In the genomic region with DNA sequence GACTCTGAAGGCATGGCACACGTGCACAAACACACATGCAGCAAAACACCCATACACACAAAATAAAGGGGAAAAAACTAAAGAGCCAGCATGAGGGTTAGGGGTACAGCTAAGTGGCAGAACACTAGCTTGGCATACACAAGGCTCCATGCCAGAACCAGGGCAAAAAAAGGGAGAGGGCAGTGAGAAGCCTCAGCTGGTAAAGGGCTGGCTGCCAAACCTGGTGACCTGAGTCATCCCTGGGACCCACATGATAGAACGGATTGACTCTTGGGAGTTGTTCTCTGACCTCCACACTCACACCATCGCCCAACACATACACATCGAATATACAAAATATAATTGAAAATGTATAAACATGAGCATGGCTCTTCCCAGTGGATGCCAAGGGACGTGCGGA, we compare ENCODE assay signal across 18 mouse cellular contexts. TPM values are rescaled to one million over a fixed set of nuclear protein-coding genes. Genes with fewer than 3 reads are reported as not detected.
DNase-seq lines count a peak whose midpoint lies in the region; ATAC-seq and TF ChIP-seq lines count a peak whose summit lies in the region.
"Had no signal": no experiment of that assay in that cellular context is flagged by ENCODE, and none has a peak within 500 bp of the region (broad histone marks: within the 10 kb centered on the region; RNA-seq: fewer than 3 reads in every experiment).

No protein-coding gene starts in this region.

- no peaks in the 10 kb centered on the region for H3K36me3 ChIP-seq in hindbrain, embryonic 15.5 days
- no peaks in the 10 kb centered on the region for H3K36me3 ChIP-seq in hindbrain, embryonic 14.5 days (replicated peaks; ENCODE audit: control insufficient read depth, insufficient read depth)
- peaks cover 44% of the 10 kb centered on the region for H3K36me3 ChIP-seq in E14TG2a.4 (ENCODE audit: insufficient read depth, low read length)
- H3K36me3 ChIP-seq: hindbrain, embryonic 13.5 days; midbrain, embryonic 13.5 days; neural tube, embryonic 12.5 days had no signal

- peaks cover 8% of the 10 kb centered on the region; the same call in 1 of the 2 replicates for H3K4me1 ChIP-seq in hindbrain, embryonic 15.5 days (replicated peaks)
- no peaks in the 10 kb centered on the region for H3K4me1 ChIP-seq in hindbrain, embryonic 14.5 days (replicated peaks; ENCODE audit: control insufficient read depth, insufficient read depth, low read length)
- peaks cover 43% of the 10 kb centered on the region for H3K4me1 ChIP-seq in E14TG2a.4 (replicated peaks; ENCODE audit: low read depth, low read length)

- 0 out of 2 replicates have a peak, but pooled peaks have one; percentile 10 for ATAC-seq in hindbrain, embryonic 15.5 days (ENCODE audit: low FRiP score, low read depth)
- no peak for ATAC-seq in hindbrain, embryonic 14.5 days (ENCODE audit: low FRiP score)

- no peak overlapping the region for H3K27ac ChIP-seq in hindbrain, embryonic 15.5 days (replicated peaks)
- no peak overlapping the region for H3K27ac ChIP-seq in hindbrain, embryonic 14.5 days
- H3K27ac ChIP-seq: hindbrain, embryonic 13.5 days; midbrain, embryonic 13.5 days; neural tube, embryonic 12.5 days had no signal

- no peaks in the 10 kb centered on the region for H3K9me3 ChIP-seq in hindbrain, embryonic 15.5 days
- H3K9me3 ChIP-seq in hindbrain, embryonic 14.5 days (ENCODE audit: control insufficient read depth, low read length) = no peaks in the 10 kb centered on the region
- peaks cover 20% of the 10 kb centered on the region for H3K9me3 ChIP-seq in E14TG2a.4 (ENCODE audit: low read length)
- H3K9me3 ChIP-seq: midbrain, embryonic 13.5 days; neural tube, embryonic 12.5 days had no signal

- DNase-seq in cerebellum, postnatal 14 days = peak; percentile 19 to 46
- no peak for DNase-seq in cerebellum, adult 9-11 months
- DNase-seq in hindbrain, embryonic 14.5 days (ENCODE audit: low spot score) = no peak
- DNase-seq in adrenal gland, postnatal 25 days = peak; percentile 30
- DNase-seq in layer of hippocampus, adult 8-10 months (ENCODE audit: low spot score in 2 of 2) = no peak
- DNase-seq: B cell, adult 2 months; cerebellum, adult 9-10 months; forebrain, postnatal 0 days; lung, adult 2 months; right cerebral cortex, postnatal 4 days; thymus, adult 2 months had no signal

- no peak overlapping the region for H3K4me2 ChIP-seq in hindbrain, embryonic 15.5 days
- no peak overlapping the region for H3K4me2 ChIP-seq in hindbrain, embryonic 14.5 days (replicated peaks)

- no peak overlapping the region for H3K9ac ChIP-seq in hindbrain, embryonic 15.5 days
- no peak overlapping the region for H3K9ac ChIP-seq in hindbrain, embryonic 14.5 days
- H3K9ac ChIP-seq: forebrain, postnatal 0 days; hindbrain, embryonic 13.5 days had no signal

- TF ChIP-seq CTCF in E14TG2a.4 (conservative IDR thresholded peaks at IDR 0.05; ENCODE audit: low read length) = no peak

- no peaks in the 10 kb centered on the region for H3K27me3 ChIP-seq in hindbrain, embryonic 15.5 days
- H3K27me3 ChIP-seq in hindbrain, embryonic 14.5 days (ENCODE audit: control insufficient read depth, insufficient read depth, low read length) = no peaks in the 10 kb centered on the region
- H3K27me3 ChIP-seq in E14TG2a.4 (ENCODE audit: insufficient read depth, low read length) = no peaks in the 10 kb centered on the region
- H3K27me3 ChIP-seq: hindbrain, embryonic 13.5 days; neural tube, embryonic 12.5 days had no signal

- no peak overlapping the region for H3K4me3 ChIP-seq in hindbrain, embryonic 15.5 days
- H3K4me3 ChIP-seq in hindbrain, embryonic 14.5 days (replicated peaks; ENCODE audit: low read length) = no peak overlapping the region
- peak overlapping the region; percentile 84 for H3K4me3 ChIP-seq in E14TG2a.4 (replicated peaks; ENCODE audit: low read length)
- H3K4me3 ChIP-seq: midbrain, embryonic 13.5 days; neural tube, embryonic 12.5 days had no signal

- 72% methylated on average over 6 of the region's 6 CpGs for WGBS in hindbrain, embryonic 15.5 days
- WGBS in hindbrain, embryonic 14.5 days = 75% methylated on average over 6 of the region's 6 CpGs

RNA-seq across cellular contexts. Expression of a gene that starts 33.3 kb away (rescaled TPM):
- 1.1 and 1.7 TPM in 2 replicates for polyA plus RNA-seq in hindbrain, embryonic 15.5 days (2015; fragmentation: Nextera tagmentation; extraction: Ambion mirVana)
- polyA plus RNA-seq in hindbrain, embryonic 14.5 days (2014; fragmentation: Nextera tagmentation; extraction: Ambion mirVana) = 1.6 and 2.3 TPM in 2 replicates
- total RNA-seq in adrenal gland, postnatal 25 days (2021) = 3.6 and 5.0 TPM in 2 replicates
- 1 to 10 TPM; 2.0 to 3.9 (median 2.7) TPM for total RNA-seq in layer of hippocampus, adult 8-10 months (2022)
- total RNA-seq: granulocyte monocyte progenitor cell, adult 5-6 weeks; megakaryocyte, adult 5-6 weeks had no signal

RNA-seq across cellular contexts. Expression of a gene that starts 50.0 kb away (rescaled TPM):
- polyA plus RNA-seq in hindbrain, embryonic 15.5 days (2015; fragmentation: Nextera tagmentation; extraction: Ambion mirVana) = 94.2 and 97.7 TPM in 2 replicates
- 104 and 150 TPM in 2 replicates for polyA plus RNA-seq in hindbrain, embryonic 14.5 days (2014; fragmentation: Nextera tagmentation; extraction: Ambion mirVana)
- 107 and 109 TPM in 2 replicates for total RNA-seq in adrenal gland, postnatal 25 days (2021)
- 10 to 100 TPM; 88.7 to 96.2 (median 93.5) TPM for total RNA-seq in layer of hippocampus, adult 8-10 months (2022)

Comparison
In these comparisons a context has a peak if more than half of its experiments do, and no peak if none do; other contexts are left out.
1. DNase-seq: peak in cerebellum, postnatal 14 days (2 of 2) and adrenal gland, postnatal 25 days (single experiment); none in cerebellum, adult 9-11 months (single experiment), hindbrain, embryonic 14.5 days (single experiment) and layer of hippocampus, adult 8-10 months (0 of 2).